Mouse (Mus musculus): Measurements from ENCODE around the gene Foxj2.
A peak's percentile ranks its signal among the peaks of the same experiment; 100 is the strongest.

The Foxj2 gene

DNA sequence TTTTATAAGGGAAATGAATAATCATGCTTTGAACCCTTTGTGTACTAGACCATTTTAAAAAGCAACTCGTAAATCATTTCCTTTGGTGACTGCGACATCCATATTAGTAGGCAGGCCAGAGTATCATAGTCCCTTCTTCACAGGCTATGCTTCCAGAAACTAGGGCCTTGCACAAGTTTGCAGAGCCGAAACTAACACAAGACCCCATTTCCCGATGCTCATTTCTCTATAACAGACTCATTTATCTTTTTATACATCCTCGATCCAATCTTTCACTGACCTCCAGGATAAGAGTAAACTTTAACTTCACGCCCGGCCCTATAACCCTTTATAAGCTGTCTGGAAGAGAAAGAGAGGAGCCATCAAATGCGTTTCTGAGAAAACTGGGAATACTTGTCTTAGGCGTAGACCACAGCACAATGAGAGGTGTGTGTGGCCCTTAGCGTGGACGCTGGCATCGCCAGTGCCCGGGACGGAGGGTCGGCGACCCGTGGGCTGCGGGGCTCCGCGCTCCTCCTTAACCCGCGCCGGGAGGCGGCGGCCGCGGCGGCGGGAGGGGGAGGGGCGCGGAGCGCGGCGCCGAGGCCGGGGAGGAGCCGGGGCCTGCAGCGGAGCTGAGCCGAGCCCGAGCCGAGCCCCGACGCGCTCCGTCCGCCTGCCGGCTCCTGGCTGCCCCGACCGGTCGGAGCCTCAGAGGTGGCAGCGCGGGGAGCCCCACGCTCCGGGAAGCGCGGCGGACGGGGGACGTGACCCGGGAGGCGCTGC lies at the start of gene Foxj2:
Gene Foxj2 (plus strand): TSS at position 609 of the 765 bp plus-strand sequence.
- ATAC-seq (ENCODE audit: low TSS enrichment), result peak; percentile 82

DNA sequence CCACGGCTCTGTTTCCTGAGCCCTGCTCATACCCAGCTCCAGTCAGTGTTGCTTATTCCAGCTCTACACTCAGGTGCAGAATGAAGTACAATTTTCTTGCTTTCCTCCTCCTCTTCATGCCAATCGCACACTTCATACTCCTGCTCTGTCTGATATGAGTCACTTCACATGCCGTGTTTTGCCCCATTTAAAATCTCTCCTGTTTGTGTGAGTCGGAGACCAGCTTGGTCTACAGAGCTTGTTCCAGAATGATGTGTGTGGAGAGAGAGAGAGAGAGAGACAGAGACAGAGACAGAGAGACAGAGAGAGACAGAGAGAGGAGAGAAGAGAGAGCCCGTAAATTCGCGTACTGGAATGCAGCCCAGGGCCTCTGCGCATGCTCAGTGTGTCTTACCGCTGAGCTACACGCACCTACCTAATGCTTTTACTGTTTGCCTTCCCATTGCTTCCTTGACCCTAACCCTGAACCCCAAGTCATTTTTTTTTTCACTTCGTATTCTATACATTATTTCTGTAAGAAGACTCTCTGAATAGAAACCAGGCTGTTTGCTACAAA lies 48.9 kb upstream of the Foxj2 start:
- peak; percentile 75 for ATAC-seq (ENCODE audit: low TSS enrichment)

DNA sequence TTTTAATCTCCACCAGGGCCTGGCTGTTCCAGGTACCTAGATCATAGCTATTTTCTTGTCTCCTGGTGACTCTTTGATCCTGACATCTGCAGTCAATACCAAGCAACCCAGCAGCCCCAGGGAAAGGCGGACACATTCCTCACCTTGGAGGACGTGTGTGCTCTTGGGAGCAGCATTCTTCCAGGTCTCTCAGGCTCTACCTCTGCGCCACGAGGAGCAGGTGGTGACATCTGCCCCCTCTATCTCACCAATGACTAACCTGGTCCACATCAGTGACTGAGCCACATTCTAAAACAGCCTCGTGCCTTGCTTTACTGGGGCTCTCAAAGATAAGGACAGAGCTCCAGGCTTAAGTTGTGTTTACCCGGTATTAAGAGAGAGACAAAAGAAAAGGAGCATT lies 47.0 kb upstream of the Foxj2 start:
- no peak for ATAC-seq (ENCODE audit: low TSS enrichment)

DNA sequence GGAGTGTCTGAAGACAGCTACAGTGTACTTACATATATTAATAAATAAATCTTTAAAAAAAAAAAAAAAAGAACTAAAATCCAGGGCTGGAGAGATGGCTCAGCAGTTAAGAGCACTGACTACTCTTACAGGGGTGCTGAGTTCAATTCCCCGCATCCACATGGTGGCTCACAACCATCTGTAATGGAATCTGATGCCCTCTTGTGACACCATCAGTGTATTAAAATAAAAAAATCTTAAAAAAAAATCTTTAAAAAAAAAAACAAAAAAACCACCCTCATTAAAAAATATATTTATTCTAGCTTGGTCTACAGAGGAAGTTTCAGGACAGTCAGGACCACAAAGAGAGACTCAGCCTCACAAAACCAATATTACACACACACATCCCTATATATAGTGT lies 45.4 kb upstream of the Foxj2 start:
- no peak for ATAC-seq (ENCODE audit: low TSS enrichment)

DNA sequence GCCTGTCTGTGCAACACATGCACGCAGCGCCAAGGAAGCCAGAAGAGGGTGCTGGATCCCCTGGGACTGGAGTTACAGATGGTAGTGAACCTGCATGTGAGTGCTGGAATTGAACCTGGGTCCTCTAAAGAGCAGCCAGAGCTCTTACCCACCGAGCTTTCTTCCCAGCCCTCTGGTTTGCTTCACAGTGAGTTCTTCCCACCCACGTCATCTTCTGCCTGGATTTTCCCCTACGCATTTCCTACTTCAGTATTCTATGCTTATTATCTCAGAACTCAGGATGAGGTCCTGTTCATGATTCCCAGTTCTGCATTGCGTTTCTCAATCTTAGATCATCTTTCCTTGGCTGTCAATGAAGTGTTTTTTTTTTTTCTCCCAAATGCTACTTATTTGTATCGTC lies 43.7 kb upstream of the Foxj2 start:
- ATAC-seq (ENCODE audit: low TSS enrichment), result peak; percentile 84; the same call in 1 of the 2 replicates

DNA sequence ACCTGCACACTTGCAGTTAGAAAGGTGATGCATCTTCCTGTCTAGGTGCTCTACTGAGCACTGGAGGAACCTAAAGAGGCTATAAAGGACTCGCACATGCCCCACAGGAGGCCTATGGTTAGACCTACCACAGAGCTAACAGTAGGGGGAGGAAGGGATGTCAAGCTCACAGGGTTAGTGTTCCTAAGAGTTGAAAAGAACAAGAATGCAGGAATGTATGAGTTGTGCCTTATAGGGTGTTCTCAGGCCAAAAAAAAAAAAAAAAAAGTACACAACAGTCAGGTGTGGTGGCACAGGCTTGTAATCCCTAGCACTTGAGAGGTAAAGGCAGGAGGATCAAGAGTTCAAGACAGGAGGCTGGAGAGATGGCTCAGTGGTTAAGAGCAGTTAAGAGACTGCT lies 39.8 kb upstream of the Foxj2 start:
- no peak for ATAC-seq (ENCODE audit: low TSS enrichment)

DNA sequence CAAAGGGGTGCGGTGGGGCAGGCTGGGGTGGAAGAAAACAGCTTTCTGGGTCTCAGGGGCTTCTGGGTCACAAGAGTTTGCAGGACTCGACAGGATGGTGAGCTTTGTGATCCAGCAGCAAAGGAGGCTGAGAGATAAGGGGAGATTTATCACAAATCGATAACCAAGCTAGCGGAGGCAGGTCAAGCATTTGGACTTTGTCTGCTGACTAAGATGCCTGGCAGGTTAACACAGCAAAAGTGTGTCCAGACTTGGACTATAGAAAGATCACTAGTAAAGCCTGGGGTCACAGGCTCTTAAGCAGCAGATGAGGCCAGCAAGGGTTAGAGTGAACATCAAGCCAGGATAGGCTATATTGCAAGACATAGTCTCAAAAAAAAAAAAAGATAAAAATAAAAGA lies 38.5 kb upstream of the Foxj2 start:
- ATAC-seq (ENCODE audit: low TSS enrichment), result no peak

DNA sequence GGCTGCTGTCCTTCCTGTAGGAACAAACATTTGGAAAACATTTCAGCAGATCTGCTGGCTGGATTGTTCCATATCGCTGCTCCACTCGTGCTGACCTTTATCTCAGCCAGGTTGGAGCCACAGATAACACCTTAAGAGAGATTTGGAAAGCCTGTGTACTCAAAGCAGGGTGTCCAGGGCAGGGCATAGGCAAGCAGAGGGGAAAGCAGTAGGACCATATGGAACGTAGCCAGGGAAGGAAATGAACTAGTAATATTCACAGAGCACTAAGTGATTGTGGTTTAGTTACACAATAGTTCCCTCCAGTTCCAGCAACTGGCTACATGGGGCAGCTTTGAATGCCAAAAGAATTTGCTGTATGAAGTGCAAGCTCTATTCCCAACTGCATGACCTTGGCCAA lies 37.5 kb upstream of the Foxj2 start:
- ATAC-seq (ENCODE audit: low TSS enrichment), result no peak

DNA sequence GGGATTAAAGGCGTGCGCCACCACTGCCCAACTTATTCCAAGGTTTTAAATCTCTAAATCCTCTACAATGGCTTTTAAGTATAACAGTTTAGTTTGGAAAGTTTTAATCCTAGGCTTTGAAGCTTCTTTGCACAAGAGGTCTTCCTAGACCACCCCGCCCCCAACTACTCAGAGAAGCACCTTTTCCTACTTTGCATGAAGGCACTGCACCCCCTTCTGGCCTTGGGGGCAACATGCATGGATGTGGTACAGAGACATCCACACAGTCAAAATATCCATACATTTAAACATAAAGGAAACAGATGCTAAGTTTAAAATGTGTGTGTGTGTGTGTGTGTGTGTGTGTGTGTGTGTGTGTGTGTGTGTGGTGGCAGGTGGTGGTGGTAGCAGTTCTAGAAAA lies 34.8 kb upstream of the Foxj2 start:
- peak; percentile 56; the same call in 1 of the 2 replicates for ATAC-seq (ENCODE audit: low TSS enrichment)

DNA sequence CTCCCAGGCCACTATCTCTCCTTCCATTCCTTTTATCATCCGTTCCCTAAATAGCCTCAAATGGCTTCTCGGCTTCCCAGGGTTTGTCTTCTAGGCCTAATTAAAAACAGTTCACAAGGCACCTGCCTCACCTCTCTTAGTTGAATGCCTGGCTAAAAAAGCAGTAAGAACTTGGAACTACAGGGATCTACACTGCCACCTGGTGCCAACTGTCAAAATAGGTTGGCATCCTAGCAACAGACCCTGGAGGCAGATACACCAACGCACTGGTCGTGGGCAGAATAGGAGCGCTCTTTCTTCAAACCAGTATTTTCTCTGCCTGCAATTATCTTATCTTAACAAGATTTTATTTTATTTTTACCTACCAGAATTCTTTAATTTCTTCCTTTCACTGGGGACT lies 33.4 kb upstream of the Foxj2 start:
- ATAC-seq (ENCODE audit: low TSS enrichment), result peak; percentile 96

DNA sequence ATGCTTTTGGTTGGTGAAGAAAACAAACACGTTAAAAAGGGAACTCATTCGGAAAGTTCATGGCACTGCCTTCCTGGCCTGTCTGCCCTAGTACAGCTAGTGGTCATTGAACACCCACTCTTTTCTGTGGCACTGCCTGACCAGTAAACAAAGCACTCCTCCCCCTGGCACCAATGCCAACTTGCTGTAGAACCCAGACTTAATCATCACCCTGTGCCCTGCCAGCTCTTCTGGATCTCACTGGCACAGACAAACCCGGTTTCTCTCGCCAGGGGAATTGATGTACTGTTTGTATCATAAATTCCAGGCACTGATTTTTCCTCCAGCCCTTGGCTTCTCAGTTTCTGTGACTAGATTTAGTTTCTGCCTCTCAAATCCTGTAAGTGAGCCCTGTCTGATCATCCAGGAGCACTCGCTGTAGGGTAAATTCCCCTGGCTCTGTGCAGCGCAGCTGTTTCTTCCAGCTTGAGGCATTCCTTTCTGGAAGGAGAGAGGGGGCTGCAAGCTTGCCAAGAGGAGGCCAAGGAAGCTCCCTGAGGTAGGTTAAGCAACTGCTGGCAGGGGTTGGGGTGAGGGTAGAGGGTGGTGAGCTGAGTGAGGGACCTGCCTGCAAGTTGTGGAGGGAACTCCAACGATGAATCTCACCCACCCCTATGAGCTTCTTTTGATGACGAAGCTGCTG lies 24.3 kb upstream of the Foxj2 start:
- ATAC-seq (ENCODE audit: low TSS enrichment), result peak; percentile 79

DNA sequence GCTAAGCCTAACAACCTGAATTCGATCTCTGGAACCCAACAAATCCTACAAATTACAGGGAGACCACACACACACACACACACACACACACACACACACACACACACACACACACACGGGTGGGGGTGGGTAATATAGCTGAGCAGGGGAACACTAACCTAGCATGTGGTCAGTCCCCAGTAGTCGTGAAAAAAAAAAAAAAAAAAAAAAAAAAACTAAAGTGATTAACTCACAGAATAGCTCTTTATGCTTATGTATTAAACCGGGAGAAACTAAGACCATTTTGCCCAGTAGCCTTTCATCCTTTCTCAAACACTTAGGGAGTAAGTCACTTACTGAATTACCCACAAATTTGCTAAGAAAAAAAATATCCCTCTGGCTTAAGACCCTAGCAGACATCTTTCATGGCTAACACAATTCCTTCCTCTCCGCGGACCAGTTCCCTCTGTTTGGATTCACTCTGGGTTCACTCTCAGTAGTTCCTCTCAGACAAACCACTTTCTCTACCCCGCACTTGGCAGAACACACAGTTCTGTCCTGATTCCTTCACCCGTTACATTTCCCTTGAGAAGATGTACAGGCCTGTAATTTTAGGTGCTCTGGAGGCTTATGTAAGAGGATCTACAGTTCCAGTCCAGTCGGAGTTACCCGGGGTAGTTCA lies 18.9 kb upstream of the Foxj2 start:
- ATAC-seq (ENCODE audit: low TSS enrichment), result peak; percentile 77

DNA sequence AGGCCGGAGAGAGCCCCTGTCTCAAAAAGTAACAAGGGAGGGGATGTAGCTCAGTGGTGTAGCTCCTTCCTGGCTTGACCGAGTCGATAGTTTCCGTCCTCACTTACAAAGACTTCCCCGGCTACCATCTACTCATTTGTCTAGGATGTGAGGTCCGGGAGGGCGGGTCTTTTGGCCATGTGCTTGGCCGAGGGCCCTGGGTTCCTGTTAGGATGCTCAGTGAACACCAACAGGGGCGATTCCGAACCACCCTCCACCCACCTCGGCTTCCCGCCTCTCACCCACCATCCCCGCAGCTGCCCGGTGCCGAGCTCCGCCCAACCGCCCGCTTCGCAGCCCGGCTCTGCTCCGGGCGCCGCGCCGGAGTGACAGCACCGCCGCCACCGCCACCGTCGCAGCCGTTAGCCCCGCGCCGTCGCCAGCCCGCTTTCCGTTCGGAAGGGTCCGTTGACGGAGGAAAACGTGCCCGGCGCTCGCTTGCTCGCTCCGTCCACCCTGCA lies 18.4 kb upstream of the Foxj2 start, which contains the start of gene Slc2a3:
Gene Slc2a3 (minus strand): TSS at position 340 of the 500 bp plus-strand sequence.
- ATAC-seq (ENCODE audit: low TSS enrichment), result peak; percentile 71

DNA sequence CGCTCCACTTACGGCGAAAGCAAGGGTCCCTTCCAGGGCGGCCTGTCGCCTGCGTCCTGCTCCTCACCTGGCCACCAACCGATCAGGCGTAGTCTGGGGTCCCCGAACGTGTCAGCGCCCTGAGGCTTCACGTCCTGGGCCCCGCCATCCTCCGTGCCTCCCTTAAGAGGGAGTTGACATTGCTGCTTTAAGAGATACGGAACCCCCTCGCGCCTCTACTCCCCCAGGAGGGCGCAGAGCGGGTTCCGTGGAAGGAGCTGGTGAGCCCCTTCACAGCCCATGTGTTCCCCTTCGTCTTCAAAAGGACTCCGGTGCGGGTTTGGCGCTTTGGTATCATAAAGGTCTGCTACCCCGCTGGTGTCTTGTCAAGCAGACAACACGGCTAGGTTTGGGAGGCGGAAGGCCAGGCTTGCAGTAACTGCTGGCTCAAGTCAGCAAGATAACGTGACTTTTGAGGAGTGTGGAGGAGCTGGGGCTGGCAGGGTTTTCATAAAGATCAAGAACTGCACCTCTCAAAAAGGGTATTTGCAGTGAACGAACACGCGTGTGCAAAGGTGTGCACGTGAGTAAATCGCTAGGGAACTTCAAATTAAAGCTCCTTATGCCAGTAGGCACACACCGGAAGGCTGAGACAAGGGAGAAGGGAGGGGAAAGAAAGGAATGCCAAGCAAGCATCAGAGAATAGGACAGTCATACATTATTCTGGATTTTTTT lies 17.8 kb upstream of the Foxj2 start:
- ATAC-seq (ENCODE audit: low TSS enrichment), result peak; percentile 69

DNA sequence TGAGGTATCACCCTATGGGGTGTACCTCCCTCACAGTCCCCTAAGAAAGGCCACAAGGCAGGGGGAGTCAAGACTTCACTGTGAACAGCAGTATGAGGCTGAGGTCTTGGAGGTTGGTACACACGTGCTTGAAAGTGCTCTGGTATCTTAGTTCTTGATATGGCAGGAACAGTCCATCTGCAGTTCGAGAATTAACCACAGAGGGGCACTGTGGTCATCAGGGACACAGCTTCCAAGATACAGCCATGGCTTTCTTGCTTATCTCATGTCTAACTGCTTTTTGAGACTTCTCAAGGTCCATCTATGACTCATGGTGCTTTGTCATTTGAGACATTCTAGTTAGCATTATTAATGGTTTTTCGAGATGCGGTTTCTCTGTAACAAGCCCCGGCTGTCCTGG lies 15.3 kb upstream of the Foxj2 start:
- ATAC-seq (ENCODE audit: low TSS enrichment), result peak; percentile 36

DNA sequence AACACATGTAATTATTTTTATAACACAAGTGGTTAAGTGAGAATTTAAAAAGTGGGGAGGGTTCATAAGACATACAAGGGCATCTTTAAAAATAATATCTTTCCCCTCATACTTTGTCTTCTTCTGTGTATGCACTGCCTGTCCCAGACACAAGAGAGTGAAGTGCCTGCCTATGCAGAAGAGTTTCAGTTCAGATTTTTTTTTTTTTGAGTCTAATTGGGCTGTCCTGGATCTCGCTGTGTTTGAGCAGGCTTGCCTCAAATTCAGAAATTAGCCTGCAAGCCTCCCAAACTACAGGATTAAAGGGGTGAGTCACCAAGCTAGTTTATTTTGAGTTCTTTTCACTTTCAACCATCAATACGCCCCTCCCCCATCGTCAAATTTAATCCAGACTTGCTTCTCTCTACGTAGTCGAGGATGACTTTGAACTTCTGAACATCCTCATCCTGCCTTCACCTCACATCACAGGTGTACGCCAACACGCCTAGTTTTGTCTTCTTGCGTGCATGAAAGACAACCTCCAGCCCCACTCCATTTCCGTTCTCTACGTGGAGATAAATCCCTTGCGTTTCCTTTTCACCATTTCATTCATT lies 9.6 kb upstream of the Foxj2 start:
- no peak for ATAC-seq (ENCODE audit: low TSS enrichment)

DNA sequence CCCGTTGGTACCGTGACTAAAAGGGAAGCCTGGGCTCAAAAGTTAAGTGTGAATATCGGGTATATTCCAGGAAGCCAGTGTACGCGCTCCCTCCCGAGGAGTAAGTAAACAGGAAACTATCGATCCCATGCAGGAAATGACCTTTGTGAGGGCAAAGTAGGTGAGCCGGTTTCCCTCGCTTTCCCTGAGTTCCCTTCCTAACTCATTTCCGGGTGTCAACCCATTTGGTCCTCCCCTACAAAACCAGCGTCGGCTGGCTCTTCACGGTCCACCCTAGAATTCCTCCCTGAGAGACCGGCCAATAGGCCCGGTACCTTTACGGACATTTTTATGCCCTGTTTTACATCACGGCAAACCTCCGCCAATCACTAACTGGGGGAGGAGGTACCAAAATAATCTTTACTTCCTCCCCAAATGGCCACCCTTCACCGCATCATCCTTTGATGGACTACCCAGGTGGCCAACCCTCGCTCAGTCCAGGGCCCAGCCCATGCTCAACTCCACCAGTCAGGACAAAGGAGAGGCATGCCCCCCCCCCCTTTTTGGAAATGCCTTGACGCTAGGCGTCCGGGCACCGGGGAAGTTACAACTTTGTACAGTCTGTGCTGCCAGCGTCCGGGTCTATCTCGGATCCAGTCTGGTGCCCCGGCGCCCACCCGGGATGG lies 9.0 kb upstream of the Foxj2 start:
- peak; percentile 92 for ATAC-seq (ENCODE audit: low TSS enrichment)

DNA sequence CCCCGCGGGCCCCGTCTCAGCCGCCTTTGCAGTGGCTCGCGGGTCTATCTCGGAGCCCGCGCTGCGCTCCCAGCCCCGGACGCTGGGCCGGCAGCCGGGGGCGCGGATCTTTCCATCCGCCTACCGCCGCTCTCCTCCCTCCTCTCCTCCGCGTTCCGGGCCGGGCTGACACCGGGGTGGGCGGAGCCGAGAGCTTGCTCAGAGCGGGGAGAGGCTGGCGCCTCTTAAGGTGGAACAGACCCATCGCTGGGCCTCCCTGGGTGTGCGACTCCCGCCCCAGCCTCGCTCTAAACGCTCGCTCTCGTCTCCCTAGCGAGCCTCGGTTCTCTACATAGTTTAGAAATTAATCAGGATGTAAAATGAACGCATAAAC lies 8.4 kb upstream of the Foxj2 start:
- ATAC-seq (ENCODE audit: low TSS enrichment), result peak; percentile 86

DNA sequence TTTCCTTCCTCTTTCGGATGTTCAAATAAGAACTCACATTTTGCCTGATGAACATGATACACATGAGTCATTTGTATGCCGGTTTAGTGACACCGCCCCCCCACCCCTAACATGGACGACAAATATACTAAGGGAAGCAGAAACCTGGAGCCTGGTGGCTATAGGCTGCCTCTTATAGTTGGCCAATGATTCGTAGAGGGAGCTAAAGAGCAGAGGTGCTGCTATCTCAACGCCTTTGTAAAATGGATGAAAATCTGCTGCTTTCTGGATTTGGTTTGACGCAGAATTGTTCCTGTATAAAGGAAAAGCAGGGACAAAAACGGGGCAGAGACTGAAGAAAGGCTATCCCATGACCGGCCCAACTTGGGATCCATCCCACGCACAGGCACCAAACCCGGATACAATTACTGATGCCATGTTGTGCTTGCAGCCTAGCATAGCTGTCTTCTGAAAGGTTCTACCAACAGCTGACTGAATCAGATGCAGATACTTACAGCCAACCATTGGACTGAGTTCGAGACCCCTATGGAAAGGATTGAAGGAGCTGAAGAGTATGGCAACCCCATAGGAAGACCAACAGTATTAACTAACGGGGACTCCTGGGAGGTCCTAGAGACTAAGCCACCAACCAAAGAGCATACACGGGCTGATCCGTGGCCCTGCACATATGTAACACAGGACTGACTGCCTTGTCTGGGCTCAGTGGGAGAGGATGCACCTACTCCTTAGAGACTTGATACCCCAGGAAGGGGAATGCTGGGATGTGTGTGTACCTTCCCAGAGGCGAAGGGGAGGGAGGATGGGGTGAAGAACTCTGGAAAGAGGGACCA lies 7.7 kb upstream of the Foxj2 start:
- ATAC-seq (ENCODE audit: low TSS enrichment), result peak; percentile 31

DNA sequence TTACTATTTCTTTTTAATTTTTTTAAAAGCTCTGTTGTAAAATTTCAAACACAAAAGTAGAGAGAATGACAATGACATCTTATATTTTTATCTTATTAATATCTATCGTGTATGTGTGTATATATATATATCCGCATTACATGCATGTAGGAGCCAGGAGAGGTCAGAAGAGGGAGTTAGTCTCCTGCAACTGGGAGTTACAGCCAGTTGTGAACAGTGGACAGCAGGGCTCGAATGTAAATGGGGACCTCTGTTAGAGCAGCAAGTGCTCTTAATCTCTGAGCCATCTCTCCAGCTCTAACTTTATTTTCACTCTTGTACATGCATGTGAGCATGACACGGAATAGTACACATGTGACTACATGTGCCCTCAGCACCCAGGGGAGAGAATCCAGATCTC lies 7.0 kb upstream of the Foxj2 start:
- no peak for ATAC-seq (ENCODE audit: low TSS enrichment)

Data from frontal cortex, adult (tissue).